Mouse (Mus musculus) heart, embryonic 11.5 days (tissue): ENCODE measurements around the gene Ltk. TPM values are rescaled to one million over a fixed set of nuclear protein-coding genes. Genes with fewer than 3 reads are reported as not detected.
"Not testable (repeated sequence)": the region's sequence is repeated elsewhere in the genome, so short reads cannot be mapped to it uniquely, and the experiment has no call there.

Source experiments
- ATAC-seq: fragments of 200-750 bp; cut with Nextera tagmentation; replicated peaks from 2 replicates; pipeline ENCODE4 v1.8.0; 2017; ENCODE audit warnings: moderate library complexity; ENCODE audit not compliant: insufficient number of reproducible peaks, low FRiP score, low TSS enrichment
- H3K27ac ChIP-seq: fragments of 300-500 bp; sonication (generic); 2 replicates; pipeline ENCODE4 v1.5.1; 2014; ENCODE audit warnings: mild to moderate bottlenecking, low read depth, low read length
- H3K27me3 ChIP-seq: fragments of 300-500 bp; sonication (generic); 2 replicates; pipeline ENCODE4 v1.6.1; 2014; ENCODE audit warnings: mild to moderate bottlenecking, low read length, mixed read lengths; ENCODE audit not compliant: control insufficient read depth, insufficient read depth
- H3K36me3 ChIP-seq: fragments of 300-500 bp; sonication (generic); 2 replicates; pipeline ENCODE4 v1.6.1; 2014; ENCODE audit warnings: mild to moderate bottlenecking, low read length, moderate library complexity, mixed read lengths; ENCODE audit not compliant: control insufficient read depth, insufficient read depth
- H3K4me1 ChIP-seq: fragments of 300-500 bp; sonication (generic); 2 replicates; pipeline ENCODE4 v1.6.1; 2014; ENCODE audit warnings: low read length; ENCODE audit not compliant: control insufficient read depth, insufficient read depth
- H3K4me2 ChIP-seq: fragments of 300-500 bp; sonication (generic); 2 replicates; pipeline ENCODE4 v1.6.1; 2014; ENCODE audit warnings: mild to moderate bottlenecking, moderate library complexity
- H3K4me3 ChIP-seq: fragments of 300-500 bp; sonication (generic); 2 replicates; pipeline ENCODE4 v1.5.1; 2014; ENCODE audit warnings: low read depth, low read length
- H3K9ac ChIP-seq: fragments of 300-500 bp; sonication (generic); 2 replicates; pipeline ENCODE4 v1.6.1; 2014; ENCODE audit warnings: mild to moderate bottlenecking, low read depth, low read length, moderate library complexity
- H3K9me3 ChIP-seq: fragments of 300-500 bp; sonication (generic); replicated peaks from 2 replicates; pipeline ENCODE4 v1.6.1; 2016; ENCODE audit warnings: low read length; ENCODE audit not compliant: control insufficient read depth
- WGBS: fragments of 180-500 bp; shearing (Covaris S2); extraction: QIAGEN DNeasy Blood & Tissue Kit; methylation state at CpG from one replicate; pipeline ENCODE4 v1.1.7; 2014; ENCODE audit not compliant: insufficient replicate concordance; 5-methylcytosine and 5-hydroxymethylcytosine counted together
- polyA plus RNA-seq: library from polyadenylated mRNA; unstranded; fragments of >200 nt; fragmentation: Nextera tagmentation; extraction: Ambion mirVana; gene quantifications from 2 replicates; pipeline ENCODE4 v1.2.1, GENCODE M21; 2014

The Ltk gene
- polyA plus RNA-seq, 1 experiment from 2014 or later, result not detected

- no peak overlapping the region for H3K4me3 ChIP-seq
- peak overlapping the region; percentile 23; the same call in 1 of the 2 replicates for H3K4me2 ChIP-seq
- H3K4me1 ChIP-seq, result peaks cover 5% of the 10 kb centered on the region
- peaks cover 20% of the 10 kb centered on the region for H3K36me3 ChIP-seq
- no peak overlapping the region for H3K9ac ChIP-seq
- no peak overlapping the region for H3K27ac ChIP-seq
- WGBS, result 24% methylated on average over 12 of the region's 12 CpGs
- H3K27me3 ChIP-seq, result peaks cover 12% of the 10 kb centered on the region
- no peaks in the 10 kb centered on the region for H3K9me3 ChIP-seq
- ATAC-seq, result no peak
Measured at GRCm38 (mm10) chr2:119737124-119737523, 23.1 kb downstream of the Ltk start.

- no peak overlapping the region for H3K9ac ChIP-seq
- H3K9me3 ChIP-seq, result no peaks in the 10 kb centered on the region
- WGBS, result 86% methylated on average over 4 of the region's 4 CpGs
- no peaks in the 10 kb centered on the region for H3K4me1 ChIP-seq
- peaks cover 42% of the 10 kb centered on the region for H3K36me3 ChIP-seq
- H3K4me2 ChIP-seq, result no peak overlapping the region
- no peaks in the 10 kb centered on the region for H3K27me3 ChIP-seq
- H3K27ac ChIP-seq, result no peak overlapping the region
- H3K4me3 ChIP-seq, result no peak overlapping the region
- ATAC-seq, result no peak
Measured at GRCm38 (mm10) chr2:119730735-119731134, 29.5 kb downstream of the Ltk start.

- Histone ChIP-seq H3K9ac (no peak overlapping the region), H3K27ac (no peak overlapping the region), H3K27me3 (no peaks in the 10 kb centered on the region), H3K36me3 (peaks cover 35% of the 10 kb centered on the region), H3K4me3 (no peak overlapping the region), H3K4me1 (no peaks in the 10 kb centered on the region), H3K4me2 (no peak overlapping the region), H3K9me3 (no peaks in the 10 kb centered on the region)
- ATAC-seq, result no peak
- 76% methylated on average over 3 of the region's 3 CpGs for WGBS
Measured at GRCm38 (mm10) chr2:119727762-119728416, 32.3 kb downstream of the Ltk start.

- Histone ChIP-seq H3K9me3 (no peaks in the 10 kb centered on the region), H3K27me3 (no peaks in the 10 kb centered on the region), H3K36me3 (peaks cover 28% of the 10 kb centered on the region), H3K4me3 (no peak overlapping the region), H3K27ac (no peak overlapping the region), H3K4me1 (no peaks in the 10 kb centered on the region), H3K4me2 (no peak overlapping the region), H3K9ac (no peak overlapping the region)
- 94% methylated on average over 8 of the region's 8 CpGs for WGBS
- ATAC-seq, result no peak
Measured at GRCm38 (mm10) chr2:119721070-119721469, 39.2 kb downstream of the Ltk start.

- ATAC-seq, H3K4me1 ChIP-seq: not testable (repeated sequence)
Measured at GRCm38 (mm10) chr2:119715868-119716267, 44.4 kb downstream of the Ltk start.

GRCm38 (mm10) chr2:119710011-119710410 is 50.2 kb downstream of the Ltk start:
- Histone ChIP-seq H3K9ac (no peak overlapping the region), H3K4me3 (no peak overlapping the region), H3K36me3 (peaks cover 16% of the 10 kb centered on the region), H3K27me3 (no peaks in the 10 kb centered on the region), H3K27ac (no peak overlapping the region), H3K4me1 (no peaks in the 10 kb centered on the region), H3K4me2 (no peak overlapping the region), H3K9me3 (no peaks in the 10 kb centered on the region)
- 83% methylated on average over 3 of the region's 3 CpGs for WGBS
- no peak for ATAC-seq

More at GRCm38 (mm10) chr2:119715868-119716267, 44.4 kb downstream of the Ltk start:
- H3K9me3 ChIP-seq, H3K4me3 ChIP-seq, H3K9ac ChIP-seq, H3K36me3 ChIP-seq, H3K4me2 ChIP-seq, H3K27me3 ChIP-seq, H3K27ac ChIP-seq: not testable (repeated sequence)
- 94% methylated on average over 2 of the region's 2 CpGs for WGBS

GRCm38 (mm10) chr2:119707676-119708075 is 52.6 kb downstream of the Ltk start:
- Histone ChIP-seq H3K36me3 (peaks cover 18% of the 10 kb centered on the region), H3K4me3 (no peak overlapping the region), H3K4me1 (no peaks in the 10 kb centered on the region), H3K9ac (no peak overlapping the region), H3K4me2 (no peak overlapping the region), H3K27me3 (no peaks in the 10 kb centered on the region), H3K27ac (no peak overlapping the region), H3K9me3 (no peaks in the 10 kb centered on the region)
- WGBS, result 84% methylated on average over 3 of the region's 3 CpGs
- no peak for ATAC-seq

- H3K4me1 ChIP-seq, result no peaks in the 10 kb centered on the region
- H3K4me3 ChIP-seq, result no peak overlapping the region
- H3K9ac ChIP-seq, result no peak overlapping the region
- peaks cover 8% of the 10 kb centered on the region for H3K36me3 ChIP-seq
- ATAC-seq, result no peak
- H3K27me3 ChIP-seq, result no peaks in the 10 kb centered on the region
- no peak overlapping the region for H3K4me2 ChIP-seq
- no peak overlapping the region for H3K27ac ChIP-seq
- 88% methylated on average over 2 of the region's 2 CpGs for WGBS
- no peaks in the 10 kb centered on the region for H3K9me3 ChIP-seq
Measured at GRCm38 (mm10) chr2:119703171-119703570, 57.1 kb downstream of the Ltk start.
